Mouse (Mus musculus) embryonic stem cell, embryonic (primary cell): ENCODE measurements around the gene Gng8.

Experiments
- CTCF ChIA-PET, 4 experiments: fragments of 300-600 bp in 2 of 4; fragments of 350-600 bp in 2 of 4; sonication (Branson Sonifier 250); formaldehyde crosslinking; loops; one replicate each; lab custom pipeline; 2022; ENCODE audit warnings: inconsistent platforms in 2 of 4; lab: Charles Lee
- POLR2A ChIA-PET, 4 experiments: fragments of 300-600 bp in 2 of 4; fragments of 350-600 bp in 2 of 4; sonication (Branson Sonifier 250); formaldehyde crosslinking; loops; one replicate each; lab custom pipeline; 2022; ENCODE audit warnings: antibody characterized with exemption in 4 of 4, inconsistent platforms in 1 of 4; lab: Charles Lee

The Gng8 gene

GRCm38 (mm10) chr7:16890536-16890935 lies 1.1 kb upstream of the Gng8 start:
- ChIA-PET CTCF (interaction anchor here in 3 of 4 experiments (0.6 to 2.5 kb wide), 19 partner anchors 12 to 627 kb away, joined by 3 to 78 read pairs (median 4); partner anchors contain the start of genes Dact3 (in 3 of the 3) and Ptgir (in 1 of the 3)), POLR2A (interaction anchor here in 3 of 4 experiments (0.6 to 2.5 kb wide), 21 partner anchors 10 to 760 kb away, joined by 3 to 29 read pairs (median 6); partner anchors contain the start of gene Dact3 (in 3 of the 3))

DNA sequence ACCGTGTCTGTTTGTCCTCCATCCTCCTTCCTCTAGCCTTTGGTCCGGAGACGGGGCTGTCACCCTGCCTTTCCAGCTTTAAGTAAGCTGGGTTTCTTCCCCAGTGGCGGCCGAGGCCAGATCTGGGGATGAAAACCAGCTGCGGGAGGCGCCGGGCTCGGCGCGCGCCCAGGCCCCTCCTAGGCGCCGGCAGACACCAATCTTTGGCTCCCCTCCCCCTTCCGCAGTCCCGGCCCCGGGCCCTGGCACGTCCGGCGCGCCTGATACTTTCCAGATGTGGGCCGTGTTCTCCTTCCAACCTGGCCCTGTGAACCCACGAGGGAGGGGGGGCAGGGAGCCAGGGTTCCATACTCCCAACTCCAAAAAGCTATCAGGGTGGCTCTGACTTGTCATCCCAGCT lies 642 bp upstream of the Gng8 start:
- ChIA-PET POLR2A (interaction anchor here (0.6 to 2.5 kb wide), 27 partner anchors 9 to 761 kb away, joined by 3 to 29 read pairs (median 5); partner anchors contain the start of genes Dact3 (in 4 of the 4) and Calm3 (in 1 of the 4)), CTCF (interaction anchor here in 3 of 4 experiments (0.6 to 2.5 kb wide), 31 partner anchors 10 to 628 kb away, joined by 3 to 78 read pairs (median 4); partner anchors contain the start of genes Dact3 (in 3 of the 3), Calm3 (in 2 of the 3) and Ptgir (in 1 of the 3))

DNA sequence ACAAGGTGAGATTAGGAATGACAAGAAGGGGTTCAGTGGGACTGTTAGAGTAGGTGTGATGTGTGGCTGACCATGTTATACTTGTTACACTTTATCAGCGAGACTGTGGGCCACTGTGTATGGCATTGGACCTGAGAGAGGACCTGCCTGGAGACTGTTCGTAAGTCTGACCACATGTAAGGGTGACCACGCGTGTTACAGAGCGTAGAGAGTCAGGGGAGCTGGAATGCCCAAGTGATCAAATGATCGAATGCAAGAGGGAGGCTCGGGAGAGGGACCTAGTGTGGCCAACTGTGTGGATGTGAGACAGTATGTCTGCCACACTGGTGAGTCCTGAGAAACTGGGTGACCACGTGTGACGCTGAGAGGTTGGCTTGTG lies 755 bp downstream of the Gng8 start:
- POLR2A ChIA-PET, result interaction anchor here in 3 of 4 experiments (0.7 to 2.5 kb wide), 25 partner anchors 8 to 275 kb away, joined by 3 to 29 read pairs (median 6); partner anchors contain the start of genes Dact3 (in 3 of the 3) and Calm3 (in 1 of the 3)
- CTCF ChIA-PET, result interaction anchor here (0.6 to 2.5 kb wide), 47 partner anchors 8 to 607 kb away, joined by 3 to 78 read pairs (median 4); partner anchors contain the start of genes Dact3 (in 4 of the 4), Ptgir (in 2 of the 4) and Prkd2 (in 1 of the 4)

GRCm38 (mm10) chr7:16893612-16894011 lies 2.0 kb downstream of the Gng8 start:
- CTCF ChIA-PET, result interaction anchor here in 1 of 4 experiments (0.6 to 1.9 kb wide), 4 partner anchors 13 to 44 kb away, joined by 3 to 17 read pairs (median 8); partner anchors contain the start of genes Dact3 and Ptgir
- POLR2A ChIA-PET, result interaction anchor here in 1 of 4 experiments (1.8 to 2.0 kb wide), 2 partner anchors 14 to 15 kb away, joined by 4 read pairs; no protein-coding TSS in a partner anchor

GRCm38 (mm10) chr7:16894279-16894678 lies 2.7 kb downstream of the Gng8 start:
- ChIA-PET POLR2A (interaction anchor here in 2 of 4 experiments (0.8 to 2.0 kb wide), 7 partner anchors 11 to 445 kb away, joined by 3 to 13 read pairs (median 4); partner anchors contain the start of genes Calm3 (in 1 of the 2), Dact3 (in 1 of the 2) and Ptgir (in 1 of the 2)), CTCF (interaction anchor here (1.0 to 1.9 kb wide), 23 partner anchors 12 to 265 kb away, joined by 3 to 40 read pairs (median 7); partner anchors contain the start of genes Dact3 (in 2 of the 4), Calm3 (in 1 of the 4), Hif3a (in 1 of the 4) and Prkd2 (in 1 of the 4))

- ChIA-PET POLR2A (interaction anchor here (0.5 to 2.0 kb wide), 33 partner anchors 9 to 1884 kb away, joined by 3 to 19 read pairs (median 4); partner anchors contain the start of genes Dact3 (in 2 of the 4), Ptgir (in 2 of the 4), Ap2s1 (in 1 of the 4) and Calm3 (in 1 of the 4)), CTCF (interaction anchor here (0.5 to 1.9 kb wide), 70 partner anchors 9 to 848 kb away, joined by 3 to 40 read pairs (median 4); partner anchors contain the start of genes Dact3 (in 3 of the 4), Ptgir (in 2 of the 4), Calm3 (in 1 of the 4) and Gm42372 (in 1 of the 4))
These were observed 3.4 kb downstream of the Gng8 start for GRCm38 (mm10) chr7:16895000-16895399.

GRCm38 (mm10) chr7:16895511-16895910 lies 3.9 kb downstream of the Gng8 start:
- CTCF ChIA-PET, result interaction anchor here (0.6 to 1.9 kb wide), 63 partner anchors 8 to 848 kb away, joined by 3 to 40 read pairs (median 4); partner anchors contain the start of genes Dact3 (in 3 of the 4), Calm3 (in 1 of the 4), Gm42372 (in 1 of the 4) and Hif3a (in 1 of the 4)
- POLR2A ChIA-PET, result interaction anchor here (0.6 to 2.0 kb wide), 30 partner anchors 8 to 1883 kb away, joined by 3 to 19 read pairs (median 4); partner anchors contain the start of genes Dact3 (in 2 of the 4), Ptgir (in 2 of the 4), Ap2s1 (in 1 of the 4) and Calm3 (in 1 of the 4)

DNA sequence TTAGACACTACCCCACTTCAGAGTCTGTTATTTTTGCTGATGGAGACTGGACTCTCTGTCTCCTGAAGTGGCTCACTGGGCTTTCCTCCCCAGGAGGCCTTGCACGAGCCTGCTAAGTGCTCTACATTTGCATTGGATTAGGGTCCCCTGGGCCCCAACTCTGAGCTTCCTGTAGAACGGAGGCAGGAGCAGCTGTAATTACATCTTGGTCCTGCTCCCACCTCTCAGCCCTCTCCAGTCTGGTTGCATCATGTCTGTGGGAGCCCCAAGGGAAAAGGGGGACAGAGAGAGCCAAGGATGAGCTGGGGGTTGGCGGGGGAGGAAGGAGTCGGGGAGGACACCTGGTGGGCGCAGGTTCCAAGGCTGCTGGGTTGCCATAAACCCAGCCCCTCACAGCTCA lies 8.9 kb downstream of the Gng8 start:
- POLR2A ChIA-PET, result interaction anchor here in 3 of 4 experiments (0.7 to 2.9 kb wide), 22 partner anchors 8 to 610 kb away, joined by 3 to 12 read pairs (median 4); partner anchors contain the start of genes Dact3 (in 3 of the 3), Gng8 (in 3 of the 3) and Ppp5c (in 1 of the 3)

GRCm38 (mm10) chr7:16903439-16903955 lies 11.9 kb downstream of the Gng8 start:
- ChIA-PET CTCF (interaction anchor here (0.7 to 2.1 kb wide), 5 partner anchors 8 to 108 kb away, joined by 3 to 12 read pairs (median 4); partner anchors contain the start of gene Gng8 (in 1 of the 4)), POLR2A (interaction anchor here (0.6 to 1.4 kb wide), 6 partner anchors 8 to 49 kb away, joined by 3 to 6 read pairs (median 3); partner anchors contain the start of gene Dact3 (in 1 of the 4))

More for the DNA sequence above, 8.9 kb downstream of the Gng8 start:
- CTCF ChIA-PET, result interaction anchor here in 3 of 4 experiments (0.5 to 2.1 kb wide), 11 partner anchors 8 to 158 kb away, joined by 3 to 15 read pairs (median 5); partner anchors contain the start of genes Gng8 (in 3 of the 3) and Dact3 (in 1 of the 3)

GRCm38 (mm10) chr7:16904120-16904675 lies 12.6 kb downstream of the Gng8 start:
- ChIA-PET POLR2A (interaction anchor here in 3 of 4 experiments (0.9 to 1.4 kb wide), 5 partner anchors 9 to 50 kb away, joined by 3 to 6 read pairs (median 3); no protein-coding TSS in a partner anchor), CTCF (interaction anchor here (0.6 to 2.1 kb wide), 5 partner anchors 9 to 109 kb away, joined by 3 to 12 read pairs (median 4); partner anchors contain the start of gene Gng8 (in 1 of the 4))

- ChIA-PET CTCF (interaction anchor here in 3 of 4 experiments (0.5 to 3.4 kb wide), 9 partner anchors 11 to 57 kb away, joined by 3 to 17 read pairs (median 3); partner anchors contain the start of gene Gng8 (in 2 of the 3)), POLR2A (interaction anchor here in 3 of 4 experiments (0.6 to 1.7 kb wide), 5 partner anchors 10 to 160 kb away, joined by 3 to 5 read pairs (median 3); no protein-coding TSS in a partner anchor)
These were observed 14.0 kb downstream of the Gng8 start for GRCm38 (mm10) chr7:16905491-16906021.

DNA sequence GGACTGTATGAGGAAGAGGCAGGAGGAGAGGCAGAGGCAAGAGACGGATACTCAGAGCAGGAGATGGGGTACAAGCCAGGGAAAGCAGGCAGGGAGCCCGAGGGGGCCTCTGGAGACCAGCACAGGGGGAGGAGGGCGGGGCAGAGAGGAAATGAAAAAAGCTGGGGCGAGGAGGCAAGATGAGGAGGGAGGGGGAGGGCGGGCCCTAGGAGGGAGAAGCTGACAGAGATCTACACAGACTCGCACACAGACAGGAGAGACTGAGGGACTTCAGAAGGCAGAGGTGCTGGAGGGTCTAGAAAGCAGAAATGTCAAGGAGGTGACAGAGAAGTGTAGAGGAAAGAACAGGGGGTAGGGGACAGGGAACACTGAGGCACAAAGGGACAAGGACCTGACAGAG lies 14.7 kb downstream of the Gng8 start, which contains the start of gene Ptgir:
Gene Ptgir, plus strand, starts transcription at position 210 of the 400 bp plus-strand sequence.
- CTCF ChIA-PET, result interaction anchor here in 3 of 4 experiments (0.6 to 3.4 kb wide), 9 partner anchors 11 to 52 kb away, joined by 3 to 17 read pairs (median 3); partner anchors contain the start of gene Gng8 (in 3 of the 3)
- POLR2A ChIA-PET, result interaction anchor here (0.7 to 1.7 kb wide), 8 partner anchors 11 to 32 kb away, joined by 3 to 6 read pairs (median 4); partner anchors contain the start of genes Dact3 (in 1 of the 4) and Gng8 (in 1 of the 4)

GRCm38 (mm10) chr7:16906889-16907559 lies 15.4 kb downstream of the Gng8 start:
- ChIA-PET POLR2A (interaction anchor here in 3 of 4 experiments (0.7 to 1.5 kb wide), 7 partner anchors 11 to 33 kb away, joined by 3 to 6 read pairs (median 4); partner anchors contain the start of genes Dact3 (in 1 of the 3) and Gng8 (in 1 of the 3)), CTCF (interaction anchor here in 3 of 4 experiments (1.1 to 3.4 kb wide), 5 partner anchors 12 to 53 kb away, joined by 3 to 17 read pairs (median 5); partner anchors contain the start of gene Gng8 (in 1 of the 3))

GRCm38 (mm10) chr7:16907842-16908241 lies 16.3 kb downstream of the Gng8 start:
- ChIA-PET CTCF (interaction anchor here in 1 of 4 experiments (2.0 to 3.4 kb wide), 2 partner anchors 13 to 16 kb away, joined by 5 to 17 read pairs; partner anchors contain the start of gene Gng8), POLR2A (interaction anchor here in 3 of 4 experiments (1.2 to 1.5 kb wide), 3 partner anchors 13 to 33 kb away, joined by 3 to 6 read pairs (median 4); partner anchors contain the start of gene Dact3 (in 1 of the 3))

DNA sequence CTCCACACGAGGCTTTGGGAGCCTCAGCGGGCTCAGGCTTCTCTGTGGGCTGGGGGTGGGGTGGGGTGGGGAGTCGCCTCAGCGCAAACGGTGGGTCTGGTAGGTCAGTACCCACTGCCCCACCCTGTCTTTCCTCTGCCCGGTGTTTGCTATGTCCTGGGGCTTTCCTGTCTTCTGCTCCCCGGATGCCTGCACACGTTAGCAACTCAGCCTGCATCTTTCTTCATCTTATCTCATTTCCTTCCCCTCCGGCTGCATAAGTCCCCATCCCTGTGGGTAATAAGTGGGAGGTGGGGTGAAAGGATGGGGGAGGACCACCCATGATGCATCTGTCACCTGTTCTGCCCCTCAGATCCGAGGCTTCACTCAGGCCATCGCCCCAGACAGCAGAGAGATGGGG lies 16.8 kb downstream of the Gng8 start:
- POLR2A ChIA-PET, result interaction anchor here in 2 of 4 experiments (0.7 to 1.0 kb wide), 2 partner anchors 8 to 14 kb away, joined by 3 to 4 read pairs; no protein-coding TSS in a partner anchor
- CTCF ChIA-PET, result interaction anchor here in 1 of 4 experiments (1.0 to 1.9 kb wide), 3 partner anchors 13 to 34 kb away, joined by 4 to 6 read pairs (median 4); partner anchors contain the start of gene Dact3
